Mouse (Mus musculus) bone marrow macrophage, adult 2 months (primary cell): Measurements from ENCODE around the gene Arl5c. TPM values are rescaled to one million over a fixed set of nuclear protein-coding genes. Genes with fewer than 3 reads are reported as not detected.

ENCODE experiments used
- H3K27ac ChIP-seq: 2 replicates; pipeline ENCODE4 v1.5.1; 2012; ENCODE audit warnings: low read depth, low read length; ENCODE audit not compliant: insufficient read depth
- H3K4me1 ChIP-seq: 2 replicates; pipeline ENCODE4 v1.6.1; 2012; ENCODE audit warnings: low read length; ENCODE audit not compliant: control insufficient read depth, insufficient read depth
- H3K4me3 ChIP-seq: 2 replicates; pipeline ENCODE4 v1.5.1; 2012; ENCODE audit warnings: mild to moderate bottlenecking, low read length, moderate library complexity; ENCODE audit not compliant: insufficient read depth
- CTCF ChIP-seq: IDR thresholded peaks from 2 replicates; pipeline ENCODE4 v1.5.1; 2012; ENCODE audit warnings: low read depth, mild to moderate bottlenecking, low read length, moderate library complexity
- POLR2A ChIP-seq: IDR thresholded peaks from 2 replicates; pipeline ENCODE4 v1.6.1; 2012; ENCODE audit warnings: mild to moderate bottlenecking, low read depth, low read length, borderline replicate concordance
- polyA plus RNA-seq: library from polyadenylated mRNA; stranded (reverse); fragments of >200 nt; gene quantifications from 2 replicates; pipeline ENCODE4 v1.2.4, GENCODE M21; 2012; ENCODE audit not compliant: missing spikeins, insufficient read depth, insufficient read length

Arl5c gene
- polyA plus RNA-seq, 1 experiment: 128 TPM

DNA sequence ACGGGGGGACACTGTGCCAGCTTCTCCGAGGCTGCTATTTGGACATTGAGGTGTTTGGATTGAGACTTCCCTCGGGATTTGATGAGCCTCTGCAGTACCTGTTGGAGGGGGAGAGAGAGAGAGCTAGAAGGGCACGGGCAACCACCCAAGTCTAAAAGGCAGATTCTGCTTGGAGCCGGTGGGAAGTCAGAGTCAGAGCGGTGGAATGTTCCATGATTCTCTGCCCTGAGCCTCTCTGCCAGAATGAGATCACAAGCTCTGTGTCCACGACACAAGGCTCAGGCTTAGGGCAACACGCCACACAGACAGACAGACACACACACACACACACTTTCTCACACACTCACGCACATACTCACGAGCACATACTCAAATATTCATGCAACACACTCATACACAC is 9.7 kb upstream of the Arl5c start:
- Histone ChIP-seq H3K27ac (no peak overlapping the region), H3K4me1 (peaks cover 8% of the 10 kb centered on the region), H3K4me3 (no peak overlapping the region)
- TF ChIP-seq POLR2A (no peak), CTCF (no peak)

DNA sequence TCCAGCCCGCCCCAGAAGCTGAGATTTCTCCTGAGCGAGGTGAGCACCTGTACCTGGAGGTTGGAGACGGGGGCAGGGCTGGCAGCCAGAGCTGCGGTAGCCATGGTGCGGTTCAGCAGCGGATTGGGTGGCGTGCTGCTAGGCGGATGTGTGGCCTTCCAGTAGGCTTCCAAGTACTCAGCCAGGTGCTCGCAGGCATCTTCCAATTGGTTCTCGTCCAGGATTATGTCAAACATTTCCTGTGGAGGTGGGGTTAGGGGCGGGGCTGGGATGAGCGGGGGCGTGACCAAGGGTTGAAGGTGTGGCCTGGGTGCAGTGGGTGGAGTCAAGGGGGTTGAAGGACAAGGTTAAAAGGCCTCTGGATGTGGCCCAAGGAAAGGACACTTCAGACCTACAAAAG is 9.1 kb upstream of the Arl5c start:
- Histone ChIP-seq H3K4me1 (peaks cover 12% of the 10 kb centered on the region), H3K4me3 (no peak overlapping the region), H3K27ac (no peak overlapping the region)
- TF ChIP-seq CTCF: no peak
- TF ChIP-seq POLR2A: no peak

DNA sequence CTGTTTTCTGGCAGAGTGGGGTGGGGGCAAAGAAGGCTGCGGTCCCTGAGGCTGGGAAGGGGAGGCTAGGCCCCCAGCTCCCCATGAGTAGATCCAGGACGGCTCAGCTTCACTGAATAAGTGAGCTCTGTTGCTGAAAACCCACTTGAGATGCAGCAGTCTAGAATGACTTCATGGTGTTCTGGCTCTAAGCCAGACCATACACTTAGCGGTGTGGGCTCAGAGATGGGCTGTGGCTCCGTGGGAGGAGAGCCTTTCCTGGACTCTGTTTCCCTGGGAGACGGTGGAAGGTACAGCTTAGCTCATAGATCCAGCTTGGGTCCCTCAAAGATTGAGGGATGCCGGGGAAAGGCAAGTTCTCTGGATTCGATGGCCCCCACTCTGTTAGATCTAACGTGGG is 8.2 kb upstream of the Arl5c start:
- H3K4me1 ChIP-seq: peaks cover 21% of the 10 kb centered on the region
- TF ChIP-seq POLR2A (no peak), CTCF (no peak)
- H3K4me3 ChIP-seq: no peak overlapping the region
- H3K27ac ChIP-seq: no peak overlapping the region

DNA sequence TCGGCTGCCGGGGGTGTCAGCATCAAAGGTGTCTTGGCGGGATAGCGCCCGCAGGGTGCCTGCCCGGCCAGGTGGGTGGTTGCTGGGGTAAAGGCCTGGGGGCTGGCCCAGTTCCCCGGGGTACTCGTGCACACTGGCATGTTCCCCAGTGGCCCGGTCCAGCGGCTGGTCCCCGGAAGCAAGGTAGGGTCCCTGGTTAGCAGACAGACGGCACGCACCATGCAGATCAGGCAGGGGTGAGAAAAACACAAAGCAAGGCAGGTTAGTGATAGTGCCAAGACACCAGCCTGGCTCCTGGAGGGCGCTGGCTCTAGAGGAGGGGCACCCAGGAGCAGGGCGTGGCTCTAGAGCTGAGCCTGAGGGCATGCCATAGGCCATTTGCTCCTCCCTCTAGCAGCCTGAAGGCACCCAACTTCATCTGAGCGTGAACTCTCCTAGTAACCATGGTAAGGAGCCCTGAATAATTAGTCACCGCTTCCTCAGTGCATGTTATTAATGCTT is 7.2 kb upstream of the Arl5c start:
- H3K27ac ChIP-seq: no peak overlapping the region
- H3K4me3 ChIP-seq: no peak overlapping the region

DNA sequence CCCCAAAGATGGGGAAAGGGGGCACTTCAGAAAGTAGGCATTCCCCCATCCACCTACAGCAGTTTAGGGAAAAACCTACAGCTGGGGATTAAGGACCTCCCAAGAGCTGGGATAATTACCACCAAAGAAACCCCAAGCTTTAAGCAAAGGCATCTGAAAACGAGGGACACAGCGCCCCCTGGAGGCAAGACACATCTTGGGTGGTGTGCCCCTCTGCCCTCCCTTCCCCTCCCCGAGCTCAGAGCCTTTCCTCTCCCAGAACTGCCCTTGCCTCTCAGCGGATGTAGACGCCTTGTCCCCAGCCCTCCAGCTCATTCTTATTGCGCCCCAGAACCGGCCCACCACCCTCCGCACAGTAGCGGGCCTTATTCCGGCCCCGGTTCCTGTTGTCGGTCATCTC is 6.6 kb upstream of the Arl5c start:
- no peak overlapping the region for H3K4me3 ChIP-seq
- H3K27ac ChIP-seq: no peak overlapping the region
- TF ChIP-seq POLR2A (no peak), CTCF (peak; percentile 78)
- peaks cover 36% of the 10 kb centered on the region for H3K4me1 ChIP-seq

More for the DNA sequence above, 7.2 kb upstream of the Arl5c start:
- H3K4me1 ChIP-seq: peaks cover 30% of the 10 kb centered on the region
- TF ChIP-seq CTCF (no peak), POLR2A (no peak)

- TF ChIP-seq CTCF: no peak
- no peak for TF ChIP-seq POLR2A
Measured at GRCm38 (mm10) chr11:98001986-98002385, 6.0 kb upstream of the Arl5c start.

GRCm38 (mm10) chr11:98001351-98001824 is 5.4 kb upstream of the Arl5c start:
- Histone ChIP-seq H3K4me3 (no peak overlapping the region), H3K27ac (no peak overlapping the region), H3K4me1 (peaks cover 47% of the 10 kb centered on the region)

More at GRCm38 (mm10) chr11:98001986-98002385, 6.0 kb upstream of the Arl5c start:
- Histone ChIP-seq H3K4me3 (no peak overlapping the region), H3K4me1 (peaks cover 41% of the 10 kb centered on the region), H3K27ac (no peak overlapping the region)

GRCm38 (mm10) chr11:98000378-98001140 is 4.6 kb upstream of the Arl5c start:
- H3K4me1 ChIP-seq: peaks cover 49% of the 10 kb centered on the region
- TF ChIP-seq CTCF (no peak), POLR2A (no peak)
- H3K27ac ChIP-seq: peak overlapping the region; percentile 85; the same call in 1 of the 2 replicates
- H3K4me3 ChIP-seq: no peak overlapping the region

More at GRCm38 (mm10) chr11:98001351-98001824, 5.4 kb upstream of the Arl5c start:
- no peak for TF ChIP-seq POLR2A
- no peak for TF ChIP-seq CTCF

GRCm38 (mm10) chr11:97999748-98000147 is 3.8 kb upstream of the Arl5c start:
- Histone ChIP-seq H3K27ac (peak overlapping the region; percentile 85), H3K4me1 (peaks cover 49% of the 10 kb centered on the region), H3K4me3 (no peak overlapping the region)
- TF ChIP-seq CTCF: no peak
- no peak for TF ChIP-seq POLR2A
